Comparison of ENCODE assay signal across 15 mouse cellular contexts in genomic region chr3:79539124-79539523, GRCm38 (mm10).
"Had no signal": no experiment of that assay in that cellular context is flagged by ENCODE, and none has a peak within 500 bp of the region (broad histone marks: within the 10 kb centered on the region; RNA-seq: fewer than 3 reads in every experiment).

No protein-coding gene starts in this region.

- H3K4me2 ChIP-seq: limb, embryonic 13.5 days; liver, embryonic 15.5 days; lung, embryonic 15.5 days; midbrain, embryonic 13.5 days; neural tube, embryonic 12.5 days had no signal

- H3K9me3 ChIP-seq: limb, embryonic 13.5 days; liver, embryonic 15.5 days; lung, embryonic 15.5 days; midbrain, embryonic 13.5 days; neural tube, embryonic 12.5 days had no signal

- ATAC-seq: hindbrain, embryonic 16.5 days; inflammation-experienced regulatory T-cells, adult 6 months; midbrain, embryonic 13.5 days had no signal

- DNase-seq: left cerebral cortex, postnatal 4 days; lung, postnatal 14 days; retina, postnatal 1 day; right cerebral cortex, postnatal 4 days; spleen, adult 18-20 months; thymus, adult 18-20 months; thymus, postnatal 14 days had no signal

- H3K36me3 ChIP-seq: limb, embryonic 13.5 days; lung, embryonic 15.5 days; neural tube, embryonic 12.5 days had no signal

- H3K4me3 ChIP-seq: limb, embryonic 13.5 days; liver, embryonic 15.5 days; lung, embryonic 15.5 days; midbrain, embryonic 13.5 days; myocyte; neural tube, embryonic 12.5 days had no signal

- H3K4me1 ChIP-seq: midbrain, embryonic 13.5 days had no signal

- H3K9ac ChIP-seq: limb, embryonic 13.5 days; liver, embryonic 15.5 days; lung, embryonic 15.5 days; midbrain, embryonic 13.5 days; neural tube, embryonic 12.5 days had no signal

- H3K27ac ChIP-seq: limb, embryonic 13.5 days; liver, embryonic 15.5 days; lung, embryonic 15.5 days; midbrain, embryonic 13.5 days; neural tube, embryonic 12.5 days had no signal

- H3K27me3 ChIP-seq: limb, embryonic 13.5 days; liver, embryonic 15.5 days; lung, embryonic 15.5 days; midbrain, embryonic 13.5 days; neural tube, embryonic 12.5 days had no signal
